Mouse (Mus musculus) C2C12 (cell line): Measurements from ENCODE around the gene Pmvk.

Source experiments
- CTCF ChIP-seq: IDR thresholded peaks from one replicate; pipeline ENCODE4 v1.5.1; 2011; ENCODE audit not compliant: control insufficient read depth, insufficient read depth, insufficient read length
- MAX ChIP-seq: IDR thresholded peaks from one replicate; pipeline ENCODE4 v1.6.1; 2011; ENCODE audit warnings: mild to moderate bottlenecking, control low read depth
- MYOD1 ChIP-seq: IDR thresholded peaks from one replicate; pipeline ENCODE4 v1.6.1; 2011; ENCODE audit warnings: low read depth; ENCODE audit not compliant: control insufficient read depth, insufficient read length
- USF1 ChIP-seq: IDR thresholded peaks from one replicate; pipeline ENCODE4 v1.6.1; 2011; ENCODE audit warnings: low read depth, mild to moderate bottlenecking, control low read depth, moderate library complexity

GRCm38 (mm10) chr3:89512225-89512624 is 57.9 kb downstream of the Pmvk start:
- TF ChIP-seq MYOD1 (no peak), CTCF (peak; percentile 69), MAX (no peak), USF1 (no peak)
